Mouse (Mus musculus) hindbrain, embryonic 12.5 days (tissue): ENCODE measurements around the gene Uri1. TPM values are rescaled to one million over a fixed set of nuclear protein-coding genes. Genes with fewer than 3 reads are reported as not detected.

ENCODE experiments used
- ATAC-seq: fragments of 200-750 bp; cut with Nextera tagmentation; 2 replicates; pipeline ENCODE4 v1.8.0; 2017; ENCODE audit warnings: moderate TSS enrichment; ENCODE audit not compliant: low FRiP score
- H3K27ac ChIP-seq: fragments of 300-500 bp; sonication (generic); 2 replicates; pipeline ENCODE4 v1.5.1; 2016; ENCODE audit warnings: mild to moderate bottlenecking
- H3K27me3 ChIP-seq: fragments of 300-500 bp; sonication (generic); 2 replicates; pipeline ENCODE4 v1.6.1; 2016; ENCODE audit warnings: mild to moderate bottlenecking
- H3K36me3 ChIP-seq: fragments of 300-500 bp; sonication (generic); 2 replicates; pipeline ENCODE4 v1.6.1; 2016; ENCODE audit warnings: mild to moderate bottlenecking
- H3K4me1 ChIP-seq: fragments of 300-500 bp; sonication (generic); 2 replicates; pipeline ENCODE4 v1.6.1; 2016
- H3K4me2 ChIP-seq: fragments of 300-500 bp; sonication (generic); replicated peaks from 2 replicates; pipeline ENCODE4 v1.6.1; 2016; ENCODE audit warnings: mild to moderate bottlenecking
- H3K4me3 ChIP-seq: fragments of 300-500 bp; sonication (generic); 2 replicates; pipeline ENCODE4 v1.5.1; 2016; ENCODE audit warnings: mild to moderate bottlenecking
- H3K9ac ChIP-seq: fragments of 300-500 bp; sonication (generic); 2 replicates; pipeline ENCODE4 v1.6.1; 2016; ENCODE audit warnings: mild to moderate bottlenecking, moderate library complexity
- H3K9me3 ChIP-seq: fragments of 300-500 bp; sonication (generic); replicated peaks from 2 replicates; pipeline ENCODE4 v1.6.1; 2016; ENCODE audit warnings: mild to moderate bottlenecking
- WGBS: fragments of 180-500 bp; shearing (Covaris S2); methylation state at CpG from one replicate; pipeline ENCODE4 v1.1.7; 2016; 5-methylcytosine and 5-hydroxymethylcytosine counted together
- polyA plus RNA-seq: library from polyadenylated mRNA; unstranded; fragments of >200 nt; fragmentation: Nextera tagmentation; extraction: Ambion mirVana; gene quantifications from 2 replicates; pipeline ENCODE4 v1.2.1, GENCODE M21; 2016

Uri1 gene
- polyA plus RNA-seq, 1 experiment from 2014 or later = 46.8 TPM

GRCm38 (mm10) chr7:38031183-38031582 is 7.8 kb upstream of the Uri1 start:
- no peaks in the 10 kb centered on the region for H3K9me3 ChIP-seq
- 93% methylated on average over 4 of the region's 4 CpGs for WGBS
- no peak for ATAC-seq
- no peaks in the 10 kb centered on the region for H3K4me1 ChIP-seq
- no peak overlapping the region for H3K9ac ChIP-seq
- H3K4me2 ChIP-seq = no peak overlapping the region
- no peaks in the 10 kb centered on the region for H3K36me3 ChIP-seq
- no peaks in the 10 kb centered on the region for H3K27me3 ChIP-seq
- H3K4me3 ChIP-seq = no peak overlapping the region
- no peak overlapping the region for H3K27ac ChIP-seq

- Histone ChIP-seq H3K4me2 (no peak overlapping the region), H3K4me3 (no peak overlapping the region), H3K9ac (no peak overlapping the region), H3K4me1 (no peaks in the 10 kb centered on the region), H3K9me3 (no peaks in the 10 kb centered on the region), H3K36me3 (no peaks in the 10 kb centered on the region), H3K27me3 (no peaks in the 10 kb centered on the region), H3K27ac (no peak overlapping the region)
- ATAC-seq = no peak
- WGBS = 56% methylated on average over 6 of the region's 6 CpGs
Observed at GRCm38 (mm10) chr7:38030606-38031005, 7.3 kb upstream of the Uri1 start.

GRCm38 (mm10) chr7:38029986-38030385 is 6.6 kb upstream of the Uri1 start:
- no peak for ATAC-seq
- H3K36me3 ChIP-seq = no peaks in the 10 kb centered on the region
- no peaks in the 10 kb centered on the region for H3K9me3 ChIP-seq
- no peaks in the 10 kb centered on the region for H3K27me3 ChIP-seq
- H3K4me1 ChIP-seq = no peaks in the 10 kb centered on the region
- H3K4me3 ChIP-seq = no peak overlapping the region
- WGBS = 54% methylated on average over 2 of the region's 2 CpGs
- H3K27ac ChIP-seq = no peak overlapping the region
- no peak overlapping the region for H3K4me2 ChIP-seq
- H3K9ac ChIP-seq = no peak overlapping the region

GRCm38 (mm10) chr7:38029083-38029482 is 5.7 kb upstream of the Uri1 start:
- no peak for ATAC-seq
- H3K4me1 ChIP-seq = no peaks in the 10 kb centered on the region
- H3K36me3 ChIP-seq = no peaks in the 10 kb centered on the region
- H3K9me3 ChIP-seq = no peaks in the 10 kb centered on the region
- no peak overlapping the region for H3K4me3 ChIP-seq
- no peak overlapping the region for H3K27ac ChIP-seq
- no peak overlapping the region for H3K9ac ChIP-seq
- WGBS = 55% methylated on average over 5 of the region's 5 CpGs
- H3K4me2 ChIP-seq = no peak overlapping the region
- H3K27me3 ChIP-seq = no peaks in the 10 kb centered on the region

- no peak for ATAC-seq
- no peaks in the 10 kb centered on the region for H3K9me3 ChIP-seq
- WGBS = 80% methylated on average over 7 of the region's 7 CpGs
- no peak overlapping the region for H3K9ac ChIP-seq
- H3K27me3 ChIP-seq = no peaks in the 10 kb centered on the region
- H3K27ac ChIP-seq = no peak overlapping the region
- H3K4me2 ChIP-seq = no peak overlapping the region
- no peak overlapping the region for H3K4me3 ChIP-seq
- no peaks in the 10 kb centered on the region for H3K36me3 ChIP-seq
- no peaks in the 10 kb centered on the region for H3K4me1 ChIP-seq
Observed at GRCm38 (mm10) chr7:38027940-38028600, 4.7 kb upstream of the Uri1 start.

GRCm38 (mm10) chr7:38024839-38025238 is 1.5 kb upstream of the Uri1 start:
- Histone ChIP-seq H3K4me3 (no peak overlapping the region), H3K36me3 (no peaks in the 10 kb centered on the region), H3K27me3 (no peaks in the 10 kb centered on the region), H3K9me3 (no peaks in the 10 kb centered on the region), H3K4me2 (no peak overlapping the region), H3K4me1 (no peaks in the 10 kb centered on the region), H3K9ac (no peak overlapping the region), H3K27ac (no peak overlapping the region)
- no peak for ATAC-seq
- 83% methylated on average over 4 of the region's 4 CpGs for WGBS

GRCm38 (mm10) chr7:38019770-38020169 is 3.6 kb downstream of the Uri1 start:
- Histone ChIP-seq H3K4me3 (peak overlapping the region; percentile 69), H3K9ac (no peak overlapping the region), H3K4me1 (0 out of 2 replicates have a peak, but pooled peaks cover 3% of the 10 kb centered on the region), H3K4me2 (peak overlapping the region; percentile 75), H3K9me3 (no peaks in the 10 kb centered on the region), H3K36me3 (no peaks in the 10 kb centered on the region), H3K27ac (peak overlapping the region; percentile 88; the same call in 1 of the 2 replicates), H3K27me3 (no peaks in the 10 kb centered on the region)
- peak; percentile 33 for ATAC-seq
- 40% methylated on average over 2 of the region's 2 CpGs for WGBS

- peak overlapping the region; percentile 69 for H3K4me3 ChIP-seq
- 0% methylated on average over 48 of the region's 49 CpGs for WGBS
- H3K9me3 ChIP-seq = no peaks in the 10 kb centered on the region
- H3K9ac ChIP-seq = peak overlapping the region; percentile 82
- ATAC-seq = peak; percentile 94
- H3K36me3 ChIP-seq = no peaks in the 10 kb centered on the region
- H3K27me3 ChIP-seq = no peaks in the 10 kb centered on the region
- H3K4me1 ChIP-seq = 0 out of 2 replicates have a peak, but pooled peaks cover 3% of the 10 kb centered on the region
- peak overlapping the region; percentile 88 for H3K27ac ChIP-seq
- H3K4me2 ChIP-seq = peak overlapping the region; percentile 75
Observed at GRCm38 (mm10) chr7:38019369-38019749, 4.0 kb downstream of the Uri1 start.

GRCm38 (mm10) chr7:38018416-38019368 is 4.7 kb downstream of the Uri1 start:
- no peaks in the 10 kb centered on the region for H3K27me3 ChIP-seq
- peaks cover 6% of the 10 kb centered on the region; the same call in 1 of the 2 replicates for H3K4me1 ChIP-seq
- H3K36me3 ChIP-seq = no peaks in the 10 kb centered on the region
- peak overlapping the region; percentile 69 for H3K4me3 ChIP-seq
- peak overlapping the region; percentile 75 for H3K4me2 ChIP-seq
- peak; percentile 88 for ATAC-seq
- WGBS = under 1% methylated on average over 65 of the region's 67 CpGs
- H3K27ac ChIP-seq = peak overlapping the region; percentile 88
- H3K9ac ChIP-seq = peak overlapping the region; percentile 82
- H3K9me3 ChIP-seq = no peaks in the 10 kb centered on the region

- 69% methylated on average over 5 of the region's 5 CpGs for WGBS
- Histone ChIP-seq H3K9me3 (no peaks in the 10 kb centered on the region), H3K4me1 (peaks cover 6% of the 10 kb centered on the region; the same call in 1 of the 2 replicates), H3K36me3 (no peaks in the 10 kb centered on the region), H3K9ac (no peak overlapping the region), H3K4me3 (no peak overlapping the region), H3K4me2 (no peak overlapping the region), H3K27ac (no peak overlapping the region), H3K27me3 (no peaks in the 10 kb centered on the region)
- no peak for ATAC-seq
Observed at GRCm38 (mm10) chr7:38015356-38015755, 8.0 kb downstream of the Uri1 start.

GRCm38 (mm10) chr7:38013946-38014345 is 9.4 kb downstream of the Uri1 start:
- no peaks in the 10 kb centered on the region for H3K27me3 ChIP-seq
- 81% methylated on average over 3 of the region's 3 CpGs for WGBS
- H3K4me1 ChIP-seq = peaks cover 6% of the 10 kb centered on the region; the same call in 1 of the 2 replicates
- H3K9ac ChIP-seq = no peak overlapping the region
- H3K36me3 ChIP-seq = no peaks in the 10 kb centered on the region
- ATAC-seq = no peak
- H3K27ac ChIP-seq = no peak overlapping the region
- H3K4me3 ChIP-seq = no peak overlapping the region
- H3K4me2 ChIP-seq = no peak overlapping the region
- no peaks in the 10 kb centered on the region for H3K9me3 ChIP-seq

GRCm38 (mm10) chr7:38012811-38013210 is 10.5 kb downstream of the Uri1 start:
- no peak for ATAC-seq
- no peak overlapping the region for H3K9ac ChIP-seq
- WGBS = 99% methylated on average over 4 of the region's 4 CpGs
- H3K4me3 ChIP-seq = no peak overlapping the region
- no peak overlapping the region for H3K27ac ChIP-seq
- no peaks in the 10 kb centered on the region for H3K9me3 ChIP-seq
- H3K27me3 ChIP-seq = no peaks in the 10 kb centered on the region
- H3K4me2 ChIP-seq = no peak overlapping the region
- peaks cover 10% of the 10 kb centered on the region for H3K4me1 ChIP-seq
- H3K36me3 ChIP-seq = no peaks in the 10 kb centered on the region
